Mouse (Mus musculus) lung, embryonic 14.5 days (tissue): ENCODE measurements around the gene Mast4. TPM values are rescaled to one million over a fixed set of nuclear protein-coding genes. Genes with fewer than 3 reads are reported as not detected.
A peak's percentile ranks its signal among the peaks of the same experiment; 100 is the strongest.

Experiments
- ATAC-seq: fragments of 200-750 bp; cut with Nextera tagmentation; 2 replicates; pipeline ENCODE4 v1.8.0; 2017; ENCODE audit warnings: mild to moderate bottlenecking, moderate TSS enrichment, moderate library complexity; ENCODE audit not compliant: insufficient read depth
- DNase-seq: peaks from one replicate; pipeline ENCODE4 v3.0.0-alpha.2; 2015
- H3K27ac ChIP-seq: fragments of 300-500 bp; sonication (generic); 2 replicates; pipeline ENCODE4 v1.5.1; 2014; ENCODE audit warnings: low read depth, mild to moderate bottlenecking, moderate library complexity
- H3K27me3 ChIP-seq: fragments of 300-500 bp; sonication (generic); 2 replicates; pipeline ENCODE4 v1.6.1; 2014; ENCODE audit warnings: low read length, control low read depth; ENCODE audit not compliant: insufficient read depth
- H3K36me3 ChIP-seq: fragments of 300-500 bp; sonication (generic); 2 replicates; pipeline ENCODE4 v1.6.1; 2014; ENCODE audit warnings: control low read depth; ENCODE audit not compliant: insufficient read depth
- H3K4me1 ChIP-seq: fragments of 300-500 bp; sonication (generic); 2 replicates; pipeline ENCODE4 v1.6.1; 2014; ENCODE audit warnings: antibody characterized with exemption, control low read depth; ENCODE audit not compliant: insufficient read depth
- H3K4me2 ChIP-seq: fragments of 300-500 bp; sonication (generic); 2 replicates; pipeline ENCODE4 v1.6.1; 2014; ENCODE audit warnings: mild to moderate bottlenecking
- H3K4me3 ChIP-seq: fragments of 300-500 bp; sonication (generic); 2 replicates; pipeline ENCODE4 v1.5.1; 2014; ENCODE audit warnings: low read depth, low read length
- H3K9ac ChIP-seq: fragments of 300-500 bp; sonication (generic); 2 replicates; pipeline ENCODE4 v1.6.1; 2014
- H3K9me3 ChIP-seq: fragments of 300-500 bp; sonication (generic); 2 replicates; pipeline ENCODE4 v1.6.1; 2016; ENCODE audit warnings: low read depth, low read length, control low read depth
- CTCF ChIP-seq: IDR thresholded peaks from 2 replicates; pipeline ENCODE4 v1.5.1; 2016; ENCODE audit warnings: antibody characterized with exemption, low read depth
- WGBS: fragments of 180-500 bp; shearing (Covaris S2); extraction: QIAGEN DNeasy Blood & Tissue Kit; methylation state at CpG from one replicate; pipeline ENCODE4 v1.1.7; 2014; 5-methylcytosine and 5-hydroxymethylcytosine counted together
- polyA plus RNA-seq: library from polyadenylated mRNA; unstranded; fragments of >200 nt; fragmentation: Nextera tagmentation; extraction: Ambion mirVana; gene quantifications from 2 replicates; pipeline ENCODE4 v1.2.1, GENCODE M21; 2014

Mast4 gene
- polyA plus RNA-seq, 1 experiment from 2014 or later: 30.8 TPM

DNA sequence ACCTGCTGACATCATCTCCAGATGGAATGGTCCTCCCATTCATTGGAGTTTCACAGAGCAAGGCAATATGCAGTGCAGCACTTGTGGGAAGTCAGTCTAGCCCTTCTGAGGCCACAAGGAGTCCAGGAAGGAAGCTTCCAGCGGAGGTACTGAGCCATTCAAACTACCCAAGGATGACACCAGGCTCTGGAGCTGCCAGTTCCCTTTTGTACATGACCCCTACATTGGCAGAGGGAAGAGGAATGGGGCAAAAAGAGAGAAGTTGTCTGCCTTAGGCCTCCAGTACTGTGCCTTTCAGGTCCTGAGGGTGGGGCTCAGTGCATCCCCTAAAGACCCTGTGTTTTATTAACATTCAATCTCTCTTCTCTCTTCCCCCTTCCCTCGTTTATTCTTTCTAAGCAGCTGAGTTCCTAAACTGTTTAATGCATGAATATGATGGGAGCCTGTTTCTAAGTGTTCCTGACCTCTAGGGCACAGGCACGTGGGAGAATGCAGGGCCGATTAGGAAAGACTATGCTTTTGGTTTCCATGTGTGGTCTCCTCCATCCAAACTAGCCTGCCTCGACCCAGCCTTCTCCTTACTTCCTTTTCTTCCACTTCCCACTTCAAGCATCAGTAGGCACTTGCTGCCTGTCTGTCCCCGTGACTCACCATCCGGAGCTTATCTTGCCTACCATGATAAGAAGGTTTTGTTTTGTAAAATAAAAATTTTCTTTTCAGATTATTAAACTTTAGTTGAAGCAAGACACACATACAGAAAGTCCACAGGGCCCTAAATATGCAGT is 639.0 kb downstream of the Mast4 start:
- 58% methylated on average over 7 of the region's 7 CpGs for WGBS
- H3K4me2 ChIP-seq: no peak overlapping the region

DNA sequence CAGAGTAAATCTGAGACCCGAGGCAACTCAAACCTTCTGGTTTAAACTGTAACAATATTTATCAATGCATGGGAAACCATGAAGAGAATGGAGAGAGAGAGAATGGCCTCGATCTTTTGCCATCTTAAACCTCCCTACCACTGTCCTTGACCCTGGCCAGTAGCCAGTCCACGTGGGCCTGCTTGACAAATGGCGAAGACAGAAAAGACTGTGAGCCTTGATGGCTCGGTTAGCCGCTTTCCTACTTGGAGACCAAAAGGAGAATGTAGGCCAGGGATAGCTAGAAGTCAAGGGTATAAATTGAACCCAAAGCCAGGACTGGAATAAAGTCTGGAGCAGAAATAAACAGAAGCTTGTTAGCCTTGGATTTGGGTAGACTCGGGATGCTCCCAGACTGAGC is 640.1 kb downstream of the Mast4 start:
- Histone ChIP-seq H3K27ac (no peak overlapping the region), H3K27me3 (no peaks in the 10 kb centered on the region), H3K9me3 (no peaks in the 10 kb centered on the region), H3K4me3 (no peak overlapping the region), H3K36me3 (no peaks in the 10 kb centered on the region), H3K4me1 (peaks cover 12% of the 10 kb centered on the region), H3K9ac (no peak overlapping the region), H3K4me2 (no peak overlapping the region)
- no peak for TF ChIP-seq CTCF
- ATAC-seq: no peak
- DNase-seq: no peak
- WGBS: 85% methylated on average over 7 of the region's 7 CpGs

More for the DNA sequence above, 639.0 kb downstream of the Mast4 start:
- no peak overlapping the region for H3K27ac ChIP-seq
- TF ChIP-seq CTCF: no peak
- DNase-seq (no peak), ATAC-seq (no peak)
- H3K36me3 ChIP-seq: no peaks in the 10 kb centered on the region
- no peaks in the 10 kb centered on the region for H3K9me3 ChIP-seq
- H3K9ac ChIP-seq: no peak overlapping the region
- H3K27me3 ChIP-seq: no peaks in the 10 kb centered on the region
- H3K4me1 ChIP-seq: peaks cover 14% of the 10 kb centered on the region
- no peak overlapping the region for H3K4me3 ChIP-seq

DNA sequence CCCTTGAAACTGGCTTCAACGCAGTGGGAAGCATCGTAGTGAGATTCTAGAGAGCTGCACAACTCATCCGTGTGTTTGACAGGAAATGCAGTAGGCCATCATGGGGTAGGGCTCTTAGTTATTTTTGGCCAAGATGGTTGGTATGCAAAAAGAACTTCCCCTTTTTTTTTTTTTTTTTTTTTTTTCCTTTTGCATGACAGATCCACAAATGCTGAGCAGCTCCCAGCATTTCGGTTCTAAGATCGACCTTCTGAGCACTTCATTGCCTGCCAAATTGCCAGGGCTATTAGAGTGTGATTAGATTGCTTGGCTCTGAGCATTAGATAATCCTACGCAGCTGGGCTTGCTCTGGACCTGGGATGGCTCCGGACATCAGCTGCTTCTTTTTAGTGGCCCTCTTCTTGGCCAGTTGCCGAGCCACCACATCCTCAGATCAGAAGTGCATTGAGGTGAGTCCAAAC is 640.9 kb downstream of the Mast4 start, which contains the start of gene Cd180:
Cd180 (plus strand) TSS at position 218 of the 461 bp plus-strand sequence.
- Histone ChIP-seq H3K4me2 (no peak within 1 kb of the TSS), H3K4me1 (peaks cover 5% of the 10 kb centered on the region; the same call in 1 of the 2 replicates), H3K36me3 (no peaks in the 10 kb centered on the region), H3K9ac (no peak within 1 kb of the TSS), H3K9me3 (no peaks in the 10 kb centered on the region), H3K27me3 (no peaks in the 10 kb centered on the region), H3K27ac (peak within 1 kb of the TSS; percentile 47), H3K4me3 (no peak within 1 kb of the TSS)
- WGBS: 55% methylated on average over 8 of the region's 8 CpGs
- peak; percentile 82; the same call in 1 of the 2 replicates for ATAC-seq
- DNase-seq: peak; percentile 66
- no peak for TF ChIP-seq CTCF

DNA sequence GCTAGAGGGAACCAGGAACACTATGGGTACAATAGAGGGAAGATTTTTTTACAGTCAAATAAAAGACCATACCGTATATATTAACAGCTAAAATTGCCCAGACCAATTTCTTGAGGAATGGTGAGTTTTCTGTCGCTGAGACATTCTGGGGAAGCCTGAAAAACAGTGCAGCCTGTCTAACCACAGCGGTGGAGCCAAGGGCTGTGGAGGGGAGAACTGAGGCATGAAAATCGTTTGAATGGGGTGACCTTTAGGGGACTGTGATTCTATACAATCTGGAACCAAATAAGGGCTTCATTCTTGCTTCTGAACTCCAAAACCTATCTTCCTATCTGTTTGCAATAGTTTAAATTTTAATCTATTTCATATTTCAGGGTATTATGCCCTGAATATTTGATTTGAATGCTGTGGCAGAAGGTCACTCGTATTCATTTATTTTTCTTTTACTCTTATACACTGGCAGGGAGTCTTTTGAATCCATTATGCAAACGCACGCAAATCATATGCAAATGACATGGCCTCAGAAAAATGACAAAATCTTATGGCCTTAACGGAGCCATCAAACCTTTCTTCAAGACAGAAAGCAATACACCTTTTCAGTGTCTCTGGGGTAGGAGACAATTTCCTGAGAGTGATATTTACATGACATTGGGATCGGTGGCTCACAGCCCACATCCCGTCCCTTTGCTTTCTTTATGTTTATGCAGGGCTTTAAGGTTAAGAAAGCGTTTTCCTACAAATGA is 642.7 kb downstream of the Mast4 start:
- 71% methylated on average over 11 of the region's 11 CpGs for WGBS
- ATAC-seq: no peak

DNA sequence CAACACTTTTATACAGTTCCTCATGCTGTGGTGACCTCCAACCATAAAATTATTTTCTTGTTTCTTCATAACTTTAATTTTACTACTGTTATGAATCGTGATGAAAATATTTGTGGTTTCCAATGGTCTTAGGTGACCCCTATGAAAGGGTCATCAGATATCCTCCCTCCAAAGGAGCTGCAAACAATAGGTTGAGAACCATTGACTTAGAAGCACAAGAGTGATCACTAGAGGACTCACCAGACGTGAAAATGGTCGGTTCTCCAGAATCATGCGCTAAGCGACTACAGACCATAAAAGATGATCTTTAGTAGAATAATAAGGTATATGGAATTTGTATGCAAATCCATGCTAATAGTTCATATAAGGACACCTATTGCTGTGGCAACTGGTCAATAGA is 644.1 kb downstream of the Mast4 start:
- TF ChIP-seq CTCF: no peak
- Histone ChIP-seq H3K4me2 (no peak overlapping the region), H3K4me1 (no peaks in the 10 kb centered on the region), H3K4me3 (no peak overlapping the region), H3K9ac (no peak overlapping the region), H3K9me3 (no peaks in the 10 kb centered on the region), H3K27ac (no peak overlapping the region), H3K36me3 (no peaks in the 10 kb centered on the region), H3K27me3 (no peaks in the 10 kb centered on the region)
- WGBS: 83% methylated on average over 5 of the region's 5 CpGs
- ATAC-seq: no peak
- no peak for DNase-seq

More for the DNA sequence above, 642.7 kb downstream of the Mast4 start:
- Histone ChIP-seq H3K27me3 (no peaks in the 10 kb centered on the region), H3K4me1 (no peaks in the 10 kb centered on the region), H3K9ac (no peak overlapping the region), H3K36me3 (no peaks in the 10 kb centered on the region), H3K27ac (no peak overlapping the region), H3K4me3 (no peak overlapping the region), H3K4me2 (no peak overlapping the region), H3K9me3 (no peaks in the 10 kb centered on the region)
- no peak for TF ChIP-seq CTCF
- DNase-seq: no peak

DNA sequence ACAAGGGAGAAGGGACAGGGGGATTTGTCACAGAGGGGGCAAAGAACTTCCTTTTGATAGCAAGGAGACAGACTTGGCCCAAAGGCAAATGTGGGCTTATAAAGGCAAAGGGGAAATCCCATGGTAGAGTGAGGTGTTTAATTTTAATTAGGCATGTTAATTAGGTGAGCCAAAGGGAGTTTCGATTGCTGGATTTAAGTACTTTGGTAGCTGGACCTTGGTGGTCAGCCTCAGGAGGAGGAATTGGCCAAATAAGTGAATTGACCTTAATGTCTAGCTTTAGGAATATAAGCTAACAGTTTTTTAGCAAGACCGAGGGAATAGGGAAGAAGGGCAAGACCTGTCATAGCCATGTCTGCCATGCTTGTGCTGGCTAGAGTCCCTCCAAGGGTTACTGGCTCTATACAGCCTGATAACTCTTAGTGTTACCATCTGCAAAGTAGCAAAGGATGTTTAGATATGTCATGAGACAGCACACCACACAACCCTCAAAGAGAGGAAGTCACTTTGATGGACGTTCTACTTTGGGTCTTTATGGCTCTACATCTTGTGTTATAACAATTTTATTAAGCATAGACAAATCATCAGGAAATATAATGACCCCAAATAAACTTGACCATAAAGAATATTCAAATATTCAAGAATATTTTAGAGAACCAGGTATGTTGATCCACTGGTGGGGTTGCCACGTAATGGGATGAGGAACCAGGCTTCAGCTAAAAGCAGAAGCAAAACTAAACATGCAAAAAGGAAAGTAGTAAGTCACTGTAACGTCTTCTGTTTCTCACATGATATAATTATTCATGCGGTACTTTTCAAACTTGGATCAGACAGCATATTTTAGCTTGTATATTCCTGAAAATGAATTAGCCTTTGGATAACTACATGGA is 644.9 kb downstream of the Mast4 start:
- TF ChIP-seq CTCF: no peak
- H3K36me3 ChIP-seq: no peaks in the 10 kb centered on the region
- H3K27ac ChIP-seq: no peak overlapping the region
- H3K4me2 ChIP-seq: no peak overlapping the region
- H3K9me3 ChIP-seq: no peaks in the 10 kb centered on the region
- H3K4me3 ChIP-seq: no peak overlapping the region
- 83% methylated on average over 6 of the region's 6 CpGs for WGBS
- no peak overlapping the region for H3K9ac ChIP-seq
- H3K27me3 ChIP-seq: no peaks in the 10 kb centered on the region
- ATAC-seq (no peak), DNase-seq (no peak)
- H3K4me1 ChIP-seq: no peaks in the 10 kb centered on the region
